Mouse (Mus musculus) stomach, embryonic 16.5 days (tissue): ENCODE data around the gene Cdh8. TPM values are rescaled to one million over a fixed set of nuclear protein-coding genes. Genes with fewer than 3 reads are reported as not detected.

Source experiments
- ATAC-seq: fragments of 200-750 bp; cut with Nextera tagmentation; 2 replicates; pipeline ENCODE4 v1.8.0; 2017; ENCODE audit warnings: moderate number of reproducible peaks, moderate TSS enrichment; ENCODE audit not compliant: insufficient read depth, low FRiP score
- H3K27ac ChIP-seq: fragments of 300-500 bp; sonication (generic); 2 replicates; pipeline ENCODE4 v1.5.1; 2014; ENCODE audit warnings: low read length
- H3K27me3 ChIP-seq: fragments of 300-500 bp; sonication (generic); 2 replicates; pipeline ENCODE4 v1.6.1; 2014; ENCODE audit warnings: low read length, control low read depth, mixed read lengths; ENCODE audit not compliant: control insufficient read depth, insufficient read depth
- H3K36me3 ChIP-seq: fragments of 300-500 bp; sonication (generic); 2 replicates; pipeline ENCODE4 v1.6.1; 2014; ENCODE audit warnings: low read length; ENCODE audit not compliant: control insufficient read depth, insufficient read depth
- H3K4me1 ChIP-seq: fragments of 300-500 bp; sonication (generic); 2 replicates; pipeline ENCODE4 v1.6.1; 2014; ENCODE audit warnings: low read length, control low read depth, mixed read lengths; ENCODE audit not compliant: control insufficient read depth, insufficient read depth
- H3K4me2 ChIP-seq: fragments of 300-500 bp; sonication (generic); 2 replicates; pipeline ENCODE4 v1.6.1; 2014; ENCODE audit warnings: low read depth, low read length, mixed read lengths
- H3K4me3 ChIP-seq: fragments of 300-500 bp; sonication (generic); replicated peaks from 2 replicates; pipeline ENCODE4 v1.5.1; 2014; ENCODE audit warnings: mild to moderate bottlenecking, low read length
- H3K9ac ChIP-seq: fragments of 300-500 bp; sonication (generic); 2 replicates; pipeline ENCODE4 v1.6.1; 2014; ENCODE audit warnings: low read length
- H3K9me3 ChIP-seq: fragments of 300-500 bp; sonication (generic); replicated peaks from 2 replicates; pipeline ENCODE4 v1.6.1; 2016; ENCODE audit warnings: low read length, control low read depth; ENCODE audit not compliant: control insufficient read depth
- WGBS: fragments of 180-500 bp; shearing (Covaris S2); extraction: QIAGEN DNeasy Blood & Tissue Kit; methylation state at CpG from one replicate; pipeline ENCODE4 v1.1.7; 2014; 5-methylcytosine and 5-hydroxymethylcytosine counted together
- polyA plus RNA-seq: library from polyadenylated mRNA; unstranded; fragments of >200 nt; fragmentation: Nextera tagmentation; extraction: Ambion mirVana; gene quantifications from 2 replicates; pipeline ENCODE4 v1.2.1, GENCODE M21; 2015

The Cdh8 gene
- 1.4 and 1.6 TPM in 2 replicates for polyA plus RNA-seq

GRCm38 (mm10) chr8:99415966-99416781, at the start of gene Cdh8:
Gene Cdh8 (minus strand): TSS chr8:99416471.
- Histone ChIP-seq H3K9ac (peak within 1 kb of the TSS; percentile 26), H3K4me2 (peak within 1 kb of the TSS; percentile 74), H3K27ac (no peak within 1 kb of the TSS), H3K27me3 (peaks cover 32% of the 10 kb centered on the region), H3K9me3 (no peaks in the 10 kb centered on the region), H3K4me1 (peaks cover 6% of the 10 kb centered on the region; the same call in 1 of the 2 replicates), H3K36me3 (no peaks in the 10 kb centered on the region), H3K4me3 (peak within 1 kb of the TSS; percentile 50)
- ATAC-seq = peak; percentile 64
- under 1% methylated on average over 57 of the region's 58 CpGs for WGBS

GRCm38 (mm10) chr8:99446506-99446905, 30.2 kb upstream of the Cdh8 start:
- Histone ChIP-seq H3K9ac (no peak overlapping the region), H3K9me3 (no peaks in the 10 kb centered on the region), H3K4me2 (no peak overlapping the region), H3K4me1 (no peaks in the 10 kb centered on the region), H3K4me3 (no peak overlapping the region), H3K27me3 (no peaks in the 10 kb centered on the region), H3K27ac (no peak overlapping the region), H3K36me3 (no peaks in the 10 kb centered on the region)
- WGBS = 84% methylated on average over 1 of the region's 1 CpGs
- no peak for ATAC-seq

GRCm38 (mm10) chr8:99425901-99426300, 9.6 kb upstream of the Cdh8 start:
- ATAC-seq = no peak
- WGBS = 73% methylated on average over 4 of the region's 4 CpGs
- Histone ChIP-seq H3K9me3 (no peaks in the 10 kb centered on the region), H3K4me2 (no peak overlapping the region), H3K27me3 (no peaks in the 10 kb centered on the region), H3K4me1 (no peaks in the 10 kb centered on the region), H3K4me3 (no peak overlapping the region), H3K36me3 (no peaks in the 10 kb centered on the region), H3K9ac (no peak overlapping the region), H3K27ac (no peak overlapping the region)

GRCm38 (mm10) chr8:99421516-99421915, 5.2 kb upstream of the Cdh8 start:
- WGBS = 29% methylated on average over 7 of the region's 7 CpGs
- ATAC-seq = no peak
- Histone ChIP-seq H3K4me2 (peak overlapping the region; percentile 10; the same call in 1 of the 2 replicates), H3K36me3 (no peaks in the 10 kb centered on the region), H3K4me1 (no peaks in the 10 kb centered on the region), H3K9ac (no peak overlapping the region), H3K9me3 (no peaks in the 10 kb centered on the region), H3K27ac (no peak overlapping the region), H3K4me3 (no peak overlapping the region), H3K27me3 (peaks cover 13% of the 10 kb centered on the region)

GRCm38 (mm10) chr8:99419726-99420125, 3.5 kb upstream of the Cdh8 start:
- 86% methylated on average over 4 of the region's 4 CpGs for WGBS
- Histone ChIP-seq H3K27me3 (peaks cover 28% of the 10 kb centered on the region), H3K4me1 (peaks cover 4% of the 10 kb centered on the region; the same call in 1 of the 2 replicates), H3K9ac (no peak overlapping the region), H3K9me3 (no peaks in the 10 kb centered on the region), H3K4me3 (no peak overlapping the region), H3K36me3 (no peaks in the 10 kb centered on the region), H3K27ac (no peak overlapping the region), H3K4me2 (no peak overlapping the region)
- ATAC-seq = no peak

GRCm38 (mm10) chr8:99417456-99417855, 1.2 kb upstream of the Cdh8 start:
- WGBS = 60% methylated on average over 7 of the region's 7 CpGs
- Histone ChIP-seq H3K9me3 (no peaks in the 10 kb centered on the region), H3K27me3 (peaks cover 32% of the 10 kb centered on the region)

GRCm38 (mm10) chr8:99415076-99415965, 950 bp downstream of the Cdh8 start:
- Histone ChIP-seq H3K4me2 (peak overlapping the region; percentile 74), H3K9ac (peak overlapping the region; percentile 26; the same call in 1 of the 2 replicates), H3K27ac (no peak overlapping the region), H3K4me3 (peak overlapping the region; percentile 50), H3K4me1 (peaks cover 6% of the 10 kb centered on the region; the same call in 1 of the 2 replicates), H3K9me3 (no peaks in the 10 kb centered on the region), H3K27me3 (peaks cover 32% of the 10 kb centered on the region), H3K36me3 (no peaks in the 10 kb centered on the region)
- no peak for ATAC-seq
- under 1% methylated on average over 48 of the region's 48 CpGs for WGBS

More at GRCm38 (mm10) chr8:99417456-99417855, 1.2 kb upstream of the Cdh8 start:
- no peaks in the 10 kb centered on the region for H3K36me3 ChIP-seq
- ATAC-seq = no peak
- H3K4me1 ChIP-seq = peaks cover 6% of the 10 kb centered on the region; the same call in 1 of the 2 replicates
- H3K9ac ChIP-seq = no peak overlapping the region
- H3K27ac ChIP-seq = no peak overlapping the region
- no peak overlapping the region for H3K4me3 ChIP-seq
- H3K4me2 ChIP-seq = no peak overlapping the region

- 8% methylated on average over 9 of the region's 9 CpGs for WGBS
- no peaks in the 10 kb centered on the region for H3K36me3 ChIP-seq
- H3K9me3 ChIP-seq = no peaks in the 10 kb centered on the region
- peak overlapping the region; percentile 74 for H3K4me2 ChIP-seq
- no peak for ATAC-seq
- no peak overlapping the region for H3K27ac ChIP-seq
- H3K27me3 ChIP-seq = peaks cover 32% of the 10 kb centered on the region
- no peak overlapping the region for H3K9ac ChIP-seq
- H3K4me1 ChIP-seq = peaks cover 6% of the 10 kb centered on the region; the same call in 1 of the 2 replicates
- peak overlapping the region; percentile 50 for H3K4me3 ChIP-seq
Measured at GRCm38 (mm10) chr8:99414483-99414921, 1.8 kb downstream of the Cdh8 start.
